Mouse (Mus musculus): Measurements from ENCODE around the gene Pard6b.

Gene Pard6b

GRCm38 (mm10) chr2:168065511-168065910 is 15.3 kb upstream of the Pard6b start:
- no peak for DNase-seq

- no peak for DNase-seq
Measured at GRCm38 (mm10) chr2:168066783-168067182, 14.0 kb upstream of the Pard6b start.

GRCm38 (mm10) chr2:168070425-168070824 is 10.4 kb upstream of the Pard6b start:
- DNase-seq, result no peak

GRCm38 (mm10) chr2:168072436-168073131 is 8.2 kb upstream of the Pard6b start:
- peak; percentile 65 for DNase-seq

GRCm38 (mm10) chr2:168073722-168074121 is 7.1 kb upstream of the Pard6b start:
- DNase-seq, result no peak

- DNase-seq, result no peak
Measured at GRCm38 (mm10) chr2:168074457-168074856, 6.3 kb upstream of the Pard6b start.

- DNase-seq, result no peak
Measured at GRCm38 (mm10) chr2:168076840-168077576, 3.8 kb upstream of the Pard6b start.

- no peak for DNase-seq
Measured at GRCm38 (mm10) chr2:168078107-168078830, 2.5 kb upstream of the Pard6b start.

GRCm38 (mm10) chr2:168081299-168081932 is 612 bp downstream of the Pard6b start:
- peak; percentile 18 for DNase-seq

GRCm38 (mm10) chr2:168081933-168082306 is 1.1 kb downstream of the Pard6b start:
- no peak for DNase-seq

- no peak for DNase-seq
Measured at GRCm38 (mm10) chr2:168083593-168083992, 2.8 kb downstream of the Pard6b start.

GRCm38 (mm10) chr2:168084228-168084627 is 3.4 kb downstream of the Pard6b start:
- no peak for DNase-seq

GRCm38 (mm10) chr2:168085621-168086265 is 4.9 kb downstream of the Pard6b start:
- DNase-seq, result no peak

- no peak for DNase-seq
Measured at GRCm38 (mm10) chr2:168086318-168086717, 5.5 kb downstream of the Pard6b start.

- DNase-seq, result no peak
Measured at GRCm38 (mm10) chr2:168086839-168087238, 6.0 kb downstream of the Pard6b start.

- DNase-seq, result no peak
Measured at GRCm38 (mm10) chr2:168091560-168091959, 10.8 kb downstream of the Pard6b start.

- no peak for DNase-seq
Measured at GRCm38 (mm10) chr2:168093077-168093476, 12.3 kb downstream of the Pard6b start.

GRCm38 (mm10) chr2:168095077-168095476 is 14.3 kb downstream of the Pard6b start:
- no peak for DNase-seq

GRCm38 (mm10) chr2:168096487-168096886 is 15.7 kb downstream of the Pard6b start:
- DNase-seq, result no peak

- DNase-seq, result peak; percentile 59
Measured at GRCm38 (mm10) chr2:168098040-168098439, 17.2 kb downstream of the Pard6b start.

GRCm38 (mm10) chr2:168100008-168100407 is 19.2 kb downstream of the Pard6b start:
- DNase-seq, result no peak

GRCm38 (mm10) chr2:168101805-168102204 is 21.0 kb downstream of the Pard6b start:
- no peak for DNase-seq

GRCm38 (mm10) chr2:168103341-168103740 is 22.5 kb downstream of the Pard6b start:
- DNase-seq, result no peak
